Mouse (Mus musculus): ENCODE results near the gene Klhdc9. TPM values are rescaled to one million over a fixed set of nuclear protein-coding genes. Genes with fewer than 3 reads are reported as not detected.

The Klhdc9 gene
- 3.2 and 3.6 TPM in 2 replicates for polyA plus RNA-seq (2012; rRNA removed)

GRCm38 (mm10) chr1:171360656-171361055 is at the start of gene Klhdc9:
Gene Klhdc9 (minus strand): TSS chr1:171360798.

GRCm38 (mm10) chr1:171388376-171389102 is 27.9 kb upstream of the Klhdc9 start, which contains the start of gene Arhgap30:
Gene Arhgap30 (plus strand): TSS chr1:171388954.

DNA sequence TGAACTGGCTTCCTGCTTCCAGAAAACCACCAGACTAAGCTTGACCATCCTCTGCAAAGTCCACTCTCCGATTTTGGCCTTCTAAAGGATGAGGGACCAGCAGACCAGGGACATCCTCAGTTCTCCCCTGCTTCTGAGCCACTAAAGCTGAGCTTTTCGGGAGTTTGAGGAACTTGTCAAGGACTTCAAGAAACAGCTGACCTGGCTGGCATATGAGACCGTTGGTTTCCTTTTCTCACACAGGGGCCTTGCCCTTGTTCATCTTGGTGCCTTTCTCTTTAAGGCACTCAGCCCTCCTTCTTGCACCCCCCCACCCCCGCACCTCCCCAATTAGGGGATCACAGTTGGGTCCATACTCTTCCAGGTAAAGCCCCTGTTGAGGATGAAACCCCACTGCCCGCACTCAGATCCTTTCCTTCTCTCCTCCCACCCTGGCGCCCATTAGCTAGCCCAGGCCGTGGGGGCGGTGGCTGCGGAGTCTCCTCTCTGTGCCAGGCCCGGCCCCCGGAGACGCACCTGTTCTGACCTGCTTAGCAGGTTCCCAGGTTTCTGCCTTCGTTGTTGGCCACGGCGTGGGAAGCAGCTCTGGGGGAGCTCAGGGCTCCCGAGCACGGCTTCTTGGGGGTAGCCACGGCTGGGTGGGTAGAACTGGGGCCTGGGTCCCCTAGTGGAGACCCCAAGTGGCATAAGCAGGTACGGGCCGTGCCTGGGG is 9.4 kb upstream of the Klhdc9 start, which contains the start of gene Nectin4:
Gene Nectin4 (plus strand): TSS at position 255 of the 712 bp plus-strand sequence.

DNA sequence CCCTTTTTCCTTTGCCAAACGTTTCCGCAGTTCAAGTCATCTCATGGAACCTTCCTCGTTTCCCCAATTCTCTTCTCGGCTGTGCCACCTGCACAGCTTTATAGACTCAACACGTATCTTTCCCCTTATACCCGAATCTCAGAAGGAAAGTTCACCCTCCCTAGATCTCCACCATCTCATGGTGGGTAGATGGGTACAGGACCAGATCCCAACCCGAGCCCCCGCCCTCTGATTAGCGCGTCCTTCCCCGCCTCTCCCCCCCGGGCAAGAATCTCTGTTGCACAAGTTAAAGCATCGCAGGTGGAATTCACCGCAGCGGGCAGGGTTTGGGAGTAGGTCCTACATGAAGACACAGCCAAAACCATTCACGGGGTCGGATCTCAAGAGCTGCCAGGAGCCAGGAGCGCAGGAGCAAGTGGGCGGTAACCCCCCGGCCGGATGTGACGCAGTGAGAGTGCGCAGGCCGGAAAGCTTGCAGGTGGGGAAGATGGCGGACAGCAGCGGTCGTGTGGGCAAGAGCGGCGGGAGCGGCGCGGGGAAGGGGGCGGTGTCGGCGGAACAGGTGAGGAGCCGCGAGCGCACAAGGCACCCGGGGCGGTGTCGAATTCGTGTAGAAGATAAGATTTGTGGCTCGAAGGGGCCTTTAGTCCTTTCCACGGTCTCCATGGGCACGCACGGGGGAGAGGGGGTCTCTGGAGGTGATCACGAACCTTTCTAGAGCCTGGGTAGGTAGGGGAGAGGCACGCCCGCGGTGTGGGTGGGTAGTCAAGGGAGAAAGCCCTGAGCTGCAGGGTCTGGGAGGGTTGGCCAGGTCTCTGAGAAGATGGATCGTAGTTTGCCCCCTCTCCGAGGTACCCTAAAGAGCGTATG is 15.1 kb downstream of the Klhdc9 start, which contains the start of the genes Nit1 and Pfdn2:
Gene Nit1 (minus strand): TSS at position 422 of the 870 bp plus-strand sequence.
Gene Pfdn2 (plus strand): TSS at position 446 of the 870 bp plus-strand sequence.

DNA sequence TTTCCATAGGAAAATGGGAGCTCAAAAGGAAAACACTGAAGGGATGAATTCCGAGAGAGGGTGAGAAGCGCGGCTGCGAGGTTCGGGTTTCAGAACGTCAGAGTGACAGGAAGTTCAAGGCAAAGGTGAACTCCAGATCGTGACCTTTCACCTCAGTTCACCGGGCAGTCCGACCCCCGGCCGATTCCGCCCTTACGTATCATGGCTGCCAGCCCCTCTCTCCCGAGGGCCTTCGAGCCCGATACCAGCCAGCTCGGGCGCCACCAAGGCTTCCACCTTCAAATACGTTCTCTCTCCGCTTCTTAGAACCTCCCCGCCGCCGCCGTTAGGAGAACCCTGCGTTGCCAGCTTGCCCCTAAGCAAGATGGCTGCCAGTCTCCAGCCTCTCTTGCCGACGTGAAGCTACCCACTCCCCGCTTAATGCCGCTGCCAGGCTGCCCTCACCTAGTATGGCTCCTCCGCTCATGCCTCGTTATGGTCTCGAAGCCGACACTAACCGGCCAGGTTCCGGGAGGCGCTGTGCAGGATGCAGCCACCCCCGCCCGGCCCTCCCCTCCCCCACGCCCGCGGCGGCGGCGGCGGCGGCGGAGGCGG is 31.7 kb downstream of the Klhdc9 start, which contains the start of gene Dedd:
Gene Dedd (plus strand): TSS at position 307 of the 594 bp plus-strand sequence.

Other genes starting within 250 kb of the Klhdc9 start
- 11.1 and 11.3 TPM in 2 replicates for gene Cfap126, start 246.9 kb downstream of the Klhdc9 start, polyA plus RNA-seq (2012; rRNA removed)
- gene Sdhc, start 210.2 kb downstream of the Klhdc9 start, polyA plus RNA-seq (2012; rRNA removed): 260 and 262 TPM in 2 replicates
- 3.0 and 10.7 TPM in 2 replicates for gene Mpz, start 210.1 kb downstream of the Klhdc9 start, polyA plus RNA-seq (2012; rRNA removed)
- 16.8 and 17.0 TPM in 2 replicates for gene Pcp4l1, start 164.5 kb downstream of the Klhdc9 start, polyA plus RNA-seq (2012; rRNA removed)
- gene Nr1i3, start 146.8 kb downstream of the Klhdc9 start, polyA plus RNA-seq (2012; rRNA removed): 0.09 and 0.16 TPM in 2 replicates
- gene Tomm40l, start 138.3 kb downstream of the Klhdc9 start, polyA plus RNA-seq (2012; rRNA removed): 34.4 and 36.0 TPM in 2 replicates
- gene Apoa2, start 135.7 kb downstream of the Klhdc9 start, polyA plus RNA-seq (2012; rRNA removed): 2.5 and 3.0 TPM in 2 replicates
- 24.0 and 25.7 TPM in 2 replicates for gene Fcer1g, start 126.4 kb downstream of the Klhdc9 start, polyA plus RNA-seq (2012; rRNA removed)
- gene Adamts4, start 110.4 kb downstream of the Klhdc9 start, polyA plus RNA-seq (2012; rRNA removed): 3.6 and 4.8 TPM in 2 replicates
- 169 and 171 TPM in 2 replicates for gene Ndufs2, start 109.4 kb downstream of the Klhdc9 start, polyA plus RNA-seq (2012; rRNA removed)
- 91.4 and 95.1 TPM in 2 replicates for gene B4galt3, start 90.5 kb downstream of the Klhdc9 start, polyA plus RNA-seq (2012; rRNA removed)
- gene Ppox, start 79.6 kb downstream of the Klhdc9 start, polyA plus RNA-seq (2012; rRNA removed): 97.8 and 102 TPM in 2 replicates
- 118 and 126 TPM in 2 replicates for gene Usp21, start 72.8 kb downstream of the Klhdc9 start, polyA plus RNA-seq (2012; rRNA removed)
- gene Ufc1, start 65.8 kb downstream of the Klhdc9 start, polyA plus RNA-seq (2012; rRNA removed): 57.9 and 63.4 TPM in 2 replicates
- 67.0 and 67.4 TPM in 2 replicates for gene Dedd, start 31.7 kb downstream of the Klhdc9 start, polyA plus RNA-seq (2012; rRNA removed)
- 62.0 and 69.0 TPM in 2 replicates for gene Nit1, start 15.2 kb downstream of the Klhdc9 start, polyA plus RNA-seq (2012; rRNA removed)
- gene Pfdn2, start 15.1 kb downstream of the Klhdc9 start, polyA plus RNA-seq (2012; rRNA removed): 121 TPM in 2 replicates
- gene Nectin4, start 9.3 kb upstream of the Klhdc9 start, polyA plus RNA-seq (2012; rRNA removed): 1.1 and 3.1 TPM in 2 replicates
- gene Arhgap30, start 28.2 kb upstream of the Klhdc9 start, polyA plus RNA-seq (2012; rRNA removed): 0.92 and 1.1 TPM in 2 replicates
- gene Usf1, start 50.5 kb upstream of the Klhdc9 start, polyA plus RNA-seq (2012; rRNA removed): 177 and 182 TPM in 2 replicates
- gene Tstd1, start 58.1 kb upstream of the Klhdc9 start, polyA plus RNA-seq (2012; rRNA removed): 4.9 and 5.7 TPM in 2 replicates
- 4.1 and 7.2 TPM in 2 replicates for gene F11r, start 76.7 kb upstream of the Klhdc9 start, polyA plus RNA-seq (2012; rRNA removed)
- 14.6 and 16.7 TPM in 2 replicates for gene Alyref2, start 142.7 kb upstream of the Klhdc9 start, polyA plus RNA-seq (2012; rRNA removed)
- 0.06 TPM in 1 of 2 replicates, not detected in the other for gene Itln1, start 174.5 kb upstream of the Klhdc9 start, polyA plus RNA-seq (2012; rRNA removed)
- gene Cd244a, start 198.4 kb upstream of the Klhdc9 start, polyA plus RNA-seq (2012; rRNA removed): 0.04 TPM in 1 of 2 replicates, not detected in the other
- gene Ly9, start 246.6 kb upstream of the Klhdc9 start, polyA plus RNA-seq (2012; rRNA removed): 0.26 and 0.33 TPM in 2 replicates

Data from central nervous system, embryonic 14 days (tissue).